Mouse (Mus musculus) spleen, adult 2 months (tissue): ENCODE measurements at regions not wholly inside any gene's neighbourhood (a gene's known extent, or its start where the extent isn't known, plus 50 kb on each side); places are given as distances from the start of the nearest gene placed in this dataset.

Experiments used
- DNase-seq, 2 experiments: peaks; one replicate each; pipeline versions ENCODE4 v3.0.0 to v3.0.0-alpha.2; 2012 to 2021; ENCODE audit warnings: low spot score in 2 of 2, low read depth in 1 of 2
- H3K27ac ChIP-seq: fragments of 200-500 bp; 2 replicates; pipeline ENCODE4 v1.5.1; 2012; ENCODE audit warnings: low read length, inconsistent platforms; ENCODE audit not compliant: insufficient read depth
- H3K27me3 ChIP-seq: fragments of 200-500 bp; 2 replicates; pipeline ENCODE4 v1.6.1; 2012; ENCODE audit warnings: mild to moderate bottlenecking, moderate library complexity, low read length, inconsistent platforms; ENCODE audit not compliant: control insufficient read depth, insufficient read depth
- H3K36me3 ChIP-seq: fragments of 200-500 bp; 2 replicates; pipeline ENCODE4 v1.6.1; 2012; ENCODE audit warnings: mild to moderate bottlenecking, low read length, inconsistent platforms; ENCODE audit not compliant: control insufficient read depth, insufficient read depth
- H3K4me1 ChIP-seq: fragments of 200-500 bp; 2 replicates; pipeline ENCODE4 v1.6.1; 2011; ENCODE audit warnings: inconsistent platforms; ENCODE audit not compliant: control insufficient read depth, insufficient read depth, insufficient read length
- H3K4me3 ChIP-seq: fragments of 200-500 bp; 2 replicates; pipeline ENCODE4 v1.5.1; 2011; ENCODE audit warnings: mild to moderate bottlenecking, inconsistent platforms; ENCODE audit not compliant: insufficient read depth, insufficient read length; ENCODE audit errors: extremely low read depth
- CTCF ChIP-seq: fragments of 200-500 bp; IDR thresholded peaks from 2 replicates; pipeline ENCODE4 v1.5.1; 2011; ENCODE audit warnings: mild to moderate bottlenecking, inconsistent platforms; ENCODE audit not compliant: insufficient read depth, insufficient read length, insufficient replicate concordance; ENCODE audit errors: extremely low read depth
- POLR2A ChIP-seq: fragments of 200-500 bp; IDR thresholded peaks from 2 replicates; pipeline ENCODE4 v1.6.1; 2011; ENCODE audit warnings: low read depth, low read length, inconsistent platforms
- WGBS: fragments of 180-500 bp; shearing (Covaris S2); methylation state at CpG from one replicate; pipeline ENCODE4 v1.1.7; 2018; 5-methylcytosine and 5-hydroxymethylcytosine counted together

DNA sequence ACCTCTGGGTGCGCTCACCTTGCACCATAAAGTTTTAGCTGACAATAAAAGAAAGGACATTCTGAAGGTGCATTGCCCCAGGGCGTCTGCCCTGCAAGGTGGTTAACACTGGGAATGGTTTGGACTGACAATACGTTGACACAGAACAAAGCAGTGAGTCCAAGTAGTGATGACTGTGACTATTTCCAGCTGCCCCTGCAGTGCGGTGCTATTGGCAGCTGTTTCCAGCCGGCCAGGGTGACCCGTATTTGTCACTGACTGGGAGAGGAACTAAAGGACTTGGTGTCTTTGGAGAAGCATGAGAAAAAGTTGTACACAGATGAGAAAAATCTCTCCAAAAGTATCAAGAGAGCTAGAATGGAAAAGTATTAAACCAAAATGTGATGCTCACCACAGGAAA, 52.0 kb upstream of the Vtcn1 start:
- WGBS = 89% methylated on average over 6 of the region's 6 CpGs
- no peaks in the 10 kb centered on the region for H3K36me3 ChIP-seq
- no peak overlapping the region for H3K4me3 ChIP-seq
- no peak for DNase-seq
- H3K27me3 ChIP-seq = no peaks in the 10 kb centered on the region
- H3K27ac ChIP-seq = no peak overlapping the region
- no peaks in the 10 kb centered on the region; the same call in 1 of the 2 replicates for H3K4me1 ChIP-seq
- TF ChIP-seq POLR2A (no peak), CTCF (no peak)

DNA sequence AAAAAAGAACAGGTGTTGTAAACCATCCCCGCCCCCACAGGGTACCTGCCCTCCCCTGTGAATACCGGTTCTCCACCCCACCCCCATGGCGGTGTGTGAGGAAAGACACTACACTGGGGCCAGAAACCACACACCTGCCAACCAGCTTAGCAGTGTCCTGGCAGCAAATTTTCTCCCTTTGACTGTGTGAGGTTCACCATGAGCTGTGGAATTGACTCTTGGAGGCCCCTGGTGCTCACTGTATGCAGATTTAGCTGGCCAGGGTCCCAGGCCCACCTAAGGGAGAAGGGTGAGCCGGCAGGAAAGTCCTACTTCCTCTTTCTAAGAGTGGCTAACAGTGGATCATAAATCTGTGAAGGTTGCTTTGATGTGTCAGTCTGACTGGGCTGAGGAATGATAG, 53.9 kb upstream of the Vtcn1 start:
- WGBS = 42% methylated on average over 4 of the region's 4 CpGs
- no peak for DNase-seq
- H3K4me1 ChIP-seq = no peaks in the 10 kb centered on the region; the same call in 1 of the 2 replicates
- H3K27ac ChIP-seq = no peak overlapping the region
- H3K36me3 ChIP-seq = no peaks in the 10 kb centered on the region
- no peak for TF ChIP-seq CTCF
- TF ChIP-seq POLR2A = no peak
- H3K4me3 ChIP-seq = no peak overlapping the region
- no peaks in the 10 kb centered on the region for H3K27me3 ChIP-seq

DNA sequence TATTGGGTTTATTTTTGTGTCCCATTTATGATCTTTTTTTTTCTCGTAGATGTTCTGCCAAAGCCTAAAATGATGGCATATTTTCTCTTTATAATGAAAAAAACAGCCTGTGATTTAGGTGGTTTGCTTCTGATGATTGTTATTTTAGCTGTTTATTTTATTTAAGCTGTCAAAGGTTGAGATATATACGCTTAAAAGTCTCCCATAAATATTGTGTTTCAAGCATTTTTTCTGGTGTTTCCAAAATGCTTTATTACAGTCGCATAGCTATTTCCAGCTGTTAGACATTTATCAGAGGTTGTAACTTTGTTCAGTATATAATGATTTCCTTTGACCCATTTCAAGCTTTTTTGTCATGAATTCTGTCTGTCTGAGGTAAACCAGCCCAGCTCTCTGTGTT, 54.4 kb upstream of the Vtcn1 start:
- WGBS = 85% methylated on average over 3 of the region's 3 CpGs
- H3K27me3 ChIP-seq = no peaks in the 10 kb centered on the region
- DNase-seq = no peak
- TF ChIP-seq CTCF (no peak), POLR2A (no peak)
- no peak overlapping the region for H3K27ac ChIP-seq
- no peaks in the 10 kb centered on the region; the same call in 1 of the 2 replicates for H3K4me1 ChIP-seq
- H3K4me3 ChIP-seq = no peak overlapping the region
- H3K36me3 ChIP-seq = no peaks in the 10 kb centered on the region

DNA sequence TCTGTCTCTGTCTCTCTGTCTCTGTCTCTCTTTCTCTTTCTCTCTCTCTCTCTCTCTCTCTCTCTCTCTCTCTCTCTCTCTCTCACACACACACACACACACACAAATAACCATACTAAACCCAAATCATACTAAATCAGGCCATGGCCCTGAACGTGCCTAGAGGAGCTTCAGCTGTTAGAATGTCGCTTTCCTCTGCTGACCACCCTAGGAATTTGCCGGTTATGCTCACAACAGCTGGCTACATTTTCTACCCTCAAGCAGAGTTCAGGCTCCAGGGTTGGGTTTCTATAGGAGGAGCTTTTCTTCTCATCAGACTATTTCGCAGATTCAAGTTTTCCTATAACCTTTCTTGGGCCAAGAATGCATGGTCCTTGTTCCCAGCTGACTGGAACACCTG, 56.1 kb upstream of the Vtcn1 start:
- peaks cover 4% of the 10 kb centered on the region; the same call in 1 of the 2 replicates for H3K4me1 ChIP-seq
- H3K27ac ChIP-seq = no peak overlapping the region
- no peak overlapping the region for H3K4me3 ChIP-seq
- no peaks in the 10 kb centered on the region for H3K27me3 ChIP-seq
- no peak for DNase-seq
- no peak for TF ChIP-seq POLR2A
- TF ChIP-seq CTCF = no peak
- no peaks in the 10 kb centered on the region for H3K36me3 ChIP-seq
- WGBS = 88% methylated on average over 4 of the region's 4 CpGs

DNA sequence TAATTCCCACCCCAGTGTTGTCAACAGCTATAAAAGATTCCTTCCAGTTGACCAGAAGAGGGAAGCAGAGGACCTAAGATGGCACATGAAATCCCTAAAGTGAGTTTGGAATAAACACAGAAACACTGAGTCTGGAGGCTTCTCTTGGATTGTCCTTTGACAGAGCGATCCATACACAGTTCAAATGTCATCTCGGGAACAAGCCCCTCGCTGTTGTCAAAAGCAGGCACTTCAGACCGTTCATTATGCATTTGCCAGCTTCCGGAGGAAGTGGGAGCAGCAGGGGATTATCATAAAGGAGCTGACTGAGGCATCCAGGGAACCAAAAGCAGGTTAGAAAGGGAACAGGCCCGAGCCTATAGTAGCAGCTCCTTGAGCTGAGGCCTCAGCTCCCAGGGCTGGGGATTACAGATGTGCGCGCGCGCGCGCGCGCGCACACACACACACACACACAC, 57.1 kb upstream of the Vtcn1 start:
- H3K27ac ChIP-seq = no peak overlapping the region
- no peak for DNase-seq
- no peaks in the 10 kb centered on the region for H3K27me3 ChIP-seq
- no peak overlapping the region for H3K4me3 ChIP-seq
- no peak for TF ChIP-seq POLR2A
- H3K36me3 ChIP-seq = no peaks in the 10 kb centered on the region
- 86% methylated on average over 15 of the region's 15 CpGs for WGBS
- H3K4me1 ChIP-seq = peaks cover 4% of the 10 kb centered on the region; the same call in 1 of the 2 replicates

DNA sequence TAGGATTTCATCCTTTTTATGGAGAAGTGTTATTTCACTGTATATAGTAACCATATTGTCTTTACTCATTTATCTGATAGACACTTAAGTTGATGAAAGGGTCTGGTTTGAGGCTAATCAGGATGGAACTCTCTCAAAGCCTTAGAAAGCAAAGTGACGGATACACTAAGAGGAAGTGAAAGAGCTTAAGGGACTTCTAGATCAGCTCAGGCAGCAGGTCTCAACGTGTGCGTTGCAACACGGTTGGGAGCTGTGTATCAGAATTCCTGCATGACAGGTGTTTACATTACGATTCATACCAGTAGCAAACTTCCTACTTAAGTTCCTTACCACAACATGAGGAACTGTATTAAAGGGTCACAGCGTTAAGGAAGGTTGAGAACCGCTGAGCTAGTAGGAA, 59.9 kb upstream of the Vtcn1 start:
- peak overlapping the region; percentile 17; the same call in 1 of the 2 replicates for H3K4me3 ChIP-seq
- 11% methylated on average over 7 of the region's 7 CpGs for WGBS
- DNase-seq = peak in 1 of 2 experiments; percentile 7
- TF ChIP-seq CTCF (no peak), POLR2A (no peak)
- H3K27ac ChIP-seq = no peak overlapping the region
- H3K4me1 ChIP-seq = peaks cover 4% of the 10 kb centered on the region; the same call in 1 of the 2 replicates
- no peaks in the 10 kb centered on the region for H3K36me3 ChIP-seq
- H3K27me3 ChIP-seq = no peaks in the 10 kb centered on the region

DNA sequence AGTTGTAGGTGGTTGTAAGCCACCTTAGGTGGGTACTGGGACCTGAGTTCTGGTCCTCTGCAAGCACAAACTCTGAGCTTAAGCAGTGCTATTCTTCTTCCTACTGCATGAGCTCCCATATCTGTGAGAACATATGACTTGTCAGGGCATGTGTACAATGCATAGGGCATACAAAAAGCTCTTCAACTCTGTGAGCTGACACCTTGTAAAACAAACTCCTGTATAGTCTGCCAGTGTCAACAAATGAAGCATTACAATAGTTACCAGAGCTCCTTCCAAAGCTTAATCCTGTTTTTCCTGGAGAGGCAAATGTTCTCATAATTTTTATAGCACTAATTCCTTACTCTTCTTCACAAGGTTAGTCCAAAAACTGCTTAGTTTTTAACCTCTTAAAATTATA, 62.4 kb upstream of the Vtcn1 start:
- no peak for DNase-seq
- no peak overlapping the region for H3K4me3 ChIP-seq
- peaks cover 4% of the 10 kb centered on the region; the same call in 1 of the 2 replicates for H3K4me1 ChIP-seq
- H3K36me3 ChIP-seq = no peaks in the 10 kb centered on the region
- TF ChIP-seq POLR2A (no peak), CTCF (no peak)
- H3K27me3 ChIP-seq = no peaks in the 10 kb centered on the region
- H3K27ac ChIP-seq = no peak overlapping the region
